Mouse (Mus musculus) cerebellum, adult 2 months (tissue): ENCODE measurements around the gene Klhl12.
"Not testable (repeated sequence)": the region's sequence is repeated elsewhere in the genome, so short reads cannot be mapped to it uniquely, and the experiment has no call there.

Experiments
- CTCF ChIP-seq: fragments of 200-500 bp; IDR thresholded peaks from 2 replicates; pipeline ENCODE4 v1.5.1; 2011; ENCODE audit warnings: low read depth, mild to moderate bottlenecking, control low read depth, low read length, moderate library complexity, borderline replicate concordance; ENCODE audit not compliant: insufficient read depth
- POLR2A ChIP-seq: fragments of 200-500 bp; IDR thresholded peaks from 2 replicates; pipeline ENCODE4 v1.6.1; 2011; ENCODE audit warnings: low read length, control low read depth, borderline replicate concordance; ENCODE audit not compliant: insufficient read depth

- TF ChIP-seq CTCF, POLR2A: not testable (repeated sequence)
Observed at GRCm38 (mm10) chr1:134519201-134519600, 63.9 kb downstream of the Klhl12 start.
